Mouse (Mus musculus) adrenal gland, postnatal 10 days (tissue): ENCODE data around the gene Gm20547. TPM values are rescaled to one million over a fixed set of nuclear protein-coding genes. Genes with fewer than 3 reads are reported as not detected.

Experiments
- microRNA-seq: library from miRNA; unstranded; fragments of <30 nt; microRNA quantifications from one replicate; pipeline ENCODE4 v1.2.0, GENCODE M21; 2021
- total RNA-seq, 2 experiments: library from RNA; stranded (reverse); gene quantifications; 2 replicates each; pipeline ENCODE4 v1.2.3; 2021

The Gm20547 gene
- total RNA-seq, 2 experiments from 2014 or later = 0.21 TPM; not detected in 1

Small RNAs within 50 kb of the gene (microRNA-seq; reads per million reads assigned to microRNA genes)
- gene Mir6970 = not detected
- gene Mir6971 = 1.4 reads per million
- not detected for gene Mir6972

Other genes starting within 250 kb of the Gm20547 start
- 10 to 100 TPM; 11.8 to 14.4 TPM for gene Fkbpl, start 237.3 kb downstream of the Gm20547 start, total RNA-seq
- 10 to 100 TPM; 37.8 to 40.1 TPM for gene Atf6b, start 234.9 kb downstream of the Gm20547 start, total RNA-seq
- gene Tnxb, start 211.5 kb downstream of the Gm20547 start, total RNA-seq = 10 to 100 TPM; 40.6 to 47.3 TPM
- 100 to 1,000 TPM in 1 of 2 experiments, 10 to 100 TPM in 1; 88.4 to 156 TPM for gene C4b, start 138.2 kb downstream of the Gm20547 start, total RNA-seq
- gene Cyp21a1, start 77.5 kb downstream of the Gm20547 start, total RNA-seq = 1,000 to 10,000 TPM; 2,477 to 2,588 TPM
- 10 to 100 TPM; 31.8 to 33.0 TPM for gene Stk19, start 45.1 kb downstream of the Gm20547 start, total RNA-seq
- gene Dxo, start 45.0 kb downstream of the Gm20547 start, total RNA-seq = 10 to 100 TPM; 45.1 to 52.2 TPM
- gene Skiv2l, start 31.8 kb downstream of the Gm20547 start, total RNA-seq = 10 to 100 TPM; 49.2 to 60.8 TPM
- gene Nelfe, start 31.7 kb downstream of the Gm20547 start, total RNA-seq = 10 to 100 TPM; 44.2 to 48.4 TPM
- gene Cfb, start 19.5 kb downstream of the Gm20547 start, total RNA-seq = 100 to 1,000 TPM; 158 to 363 TPM
- gene Zbtb12, start 2.6 kb downstream of the Gm20547 start, total RNA-seq = 10 to 100 TPM; 13.5 to 17.8 TPM
- 10 to 100 TPM; 41.1 TPM for gene C2, start 16.2 kb upstream of the Gm20547 start, total RNA-seq
- gene Ehmt2, start 16.4 kb upstream of the Gm20547 start, total RNA-seq = 100 to 1,000 TPM; 113 to 137 TPM
- 1 to 10 TPM in 1 of 2 experiments, under 1 TPM in 1; 1.00 to 1.2 TPM for gene Slc44a4, start 32.4 kb upstream of the Gm20547 start, total RNA-seq
- 10 to 100 TPM; 18.6 to 24.2 TPM for gene Neu1, start 49.2 kb upstream of the Gm20547 start, total RNA-seq
- 10 to 100 TPM; 16.4 to 32.9 TPM for gene Hspa1b, start 77.2 kb upstream of the Gm20547 start, total RNA-seq
- gene Gm20481, start 87.9 kb upstream of the Gm20547 start, total RNA-seq = not detected
- 10 to 100 TPM in 1 of 2 experiments, 1 to 10 TPM in 1; 7.3 to 13.6 TPM for gene Hspa1a, start 90.1 kb upstream of the Gm20547 start, total RNA-seq
- 1 to 10 TPM in 1 of 2 experiments, under 1 TPM in 1; 0.75 to 1.4 TPM for gene Hspa1l, start 90.7 kb upstream of the Gm20547 start, total RNA-seq
- 10 to 100 TPM; 39.0 to 42.8 TPM for gene Lsm2, start 99.8 kb upstream of the Gm20547 start, total RNA-seq
- gene Vars, start 118.9 kb upstream of the Gm20547 start, total RNA-seq = 10 to 100 TPM; 56.5 to 63.0 TPM
- 1 to 10 TPM in 1 of 2 experiments, under 1 TPM in 1; 0.72 to 1.5 TPM for gene Vwa7, start 134.5 kb upstream of the Gm20547 start, total RNA-seq
- gene Sapcd1, start 146.0 kb upstream of the Gm20547 start, total RNA-seq = 1 to 10 TPM; 1.1 to 1.6 TPM
- 1 to 10 TPM; 2.3 to 5.0 TPM for gene Msh5, start 164.7 kb upstream of the Gm20547 start, total RNA-seq
- 100 to 1,000 TPM in 1 of 2 experiments, 10 to 100 TPM in 1; 95.6 to 105 TPM for gene Clic1, start 167.9 kb upstream of the Gm20547 start, total RNA-seq
- gene Ddah2, start 177.0 kb upstream of the Gm20547 start, total RNA-seq = 10 to 100 TPM; 35.2 to 51.7 TPM
- gene Ly6g6c, start 183.3 kb upstream of the Gm20547 start, total RNA-seq = not detected
- under 1 TPM; 0.24 to 0.30 TPM for gene Mpig6b, start 184.1 kb upstream of the Gm20547 start, total RNA-seq
- gene Ly6g6e, start 194.9 kb upstream of the Gm20547 start, total RNA-seq = under 1 TPM in 1 of 2 experiments, not detected in 1; 0.27 TPM
- 1 to 10 TPM; 1.1 to 2.2 TPM for gene Ly6g6d, start 196.0 kb upstream of the Gm20547 start, total RNA-seq
- gene Ly6g6f, start 203.6 kb upstream of the Gm20547 start, total RNA-seq = under 1 TPM in 1 of 2 experiments, not detected in 1; 0.48 TPM
- gene Abhd16a, start 207.2 kb upstream of the Gm20547 start, total RNA-seq = 10 to 100 TPM; 77.2 to 91.4 TPM
- not detected for gene Ly6g5c, start 226.2 kb upstream of the Gm20547 start, total RNA-seq
- under 1 TPM; 0.30 to 0.91 TPM for gene Ly6g5b, start 233.4 kb upstream of the Gm20547 start, total RNA-seq
- 10 to 100 TPM; 10.8 to 11.4 TPM for gene Gpank1, start 239.4 kb upstream of the Gm20547 start, total RNA-seq
- 100 to 1,000 TPM; 198 to 200 TPM for gene Csnk2b, start 240.0 kb upstream of the Gm20547 start, total RNA-seq
- 10 to 100 TPM; 26.0 to 28.5 TPM for gene D17H6S53E, start 244.3 kb upstream of the Gm20547 start, total RNA-seq